14 mouse cellular contexts compared by ENCODE assay signal in the genomic region with DNA sequence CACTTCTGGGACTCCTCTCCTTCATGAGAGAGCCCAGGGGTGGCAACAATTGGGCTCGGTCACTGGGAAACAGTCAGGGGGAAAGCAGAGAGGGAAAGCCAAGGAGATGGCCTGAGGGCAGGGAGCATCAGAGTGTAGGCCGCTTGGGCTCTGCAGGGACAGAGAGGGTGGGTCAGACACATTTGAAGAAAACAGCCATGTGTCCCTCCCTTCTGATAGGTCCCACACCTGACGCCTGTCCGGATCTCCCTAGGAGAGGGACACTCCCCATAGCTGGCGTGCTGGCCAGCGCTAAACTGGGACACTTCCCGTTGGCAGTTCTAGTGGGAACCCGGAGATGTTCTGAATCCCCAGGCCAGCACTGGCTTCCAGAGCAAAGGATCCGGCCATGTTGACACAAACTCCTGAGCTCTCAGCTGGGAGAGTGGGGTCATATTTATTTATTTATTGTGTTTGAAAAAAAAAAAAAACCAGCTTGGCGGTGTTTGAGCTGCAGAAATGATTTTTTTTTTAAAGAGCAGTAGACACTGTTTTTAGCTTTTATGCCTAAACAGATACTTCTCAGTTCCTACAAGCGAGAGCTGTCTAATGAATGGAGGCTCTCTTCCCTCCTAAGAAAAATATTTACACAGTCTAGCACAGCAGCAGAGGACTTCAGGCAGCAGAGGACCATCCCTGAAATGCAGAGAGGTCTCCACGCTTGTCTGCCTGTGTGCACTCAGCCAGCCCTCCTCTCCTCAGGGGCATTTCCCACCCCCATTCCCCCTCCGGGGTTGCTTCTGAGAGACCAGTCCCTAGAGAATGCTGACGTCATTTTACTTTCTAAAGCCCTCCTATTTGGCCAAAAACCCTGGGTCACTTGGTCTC.
A peak's percentile ranks its signal among the peaks of the same experiment; 100 is the strongest.
DNase-seq lines count a peak whose midpoint lies in the region; ATAC-seq and TF ChIP-seq lines count a peak whose summit lies in the region.
"Had no signal": no experiment of that assay in that cellular context is flagged by ENCODE, and none has a peak within 500 bp of the region (broad histone marks: within the 10 kb centered on the region; RNA-seq: fewer than 3 reads in every experiment).

No protein-coding gene starts in this region.

- no peak overlapping the region for H3K9ac ChIP-seq in kidney, postnatal 0 days (ENCODE audit: low read depth, low read length)
- 0 out of 2 replicates have a peak overlapping the region, but pooled peaks have one; percentile 14 for H3K9ac ChIP-seq in heart, embryonic 14.5 days (ENCODE audit: low read length)

- TF ChIP-seq CTCF in kidney, postnatal 0 days (IDR thresholded peaks at IDR 0.05; ENCODE audit: low read depth): no peak

- peak; percentile 41 for DNase-seq in embryo, embryonic 11 days
- DNase-seq in embryo, embryonic 9.5 days (ENCODE audit: extremely low spot score): no peak
- peak; percentile 52 for DNase-seq in kidney, postnatal 0 days (ENCODE audit: low spot score)
- DNase-seq in kidney, postnatal 25 days: no peak
- peak; percentile 39 for DNase-seq in lung, postnatal 14 days
- no peak for DNase-seq in adrenal gland, adult (ENCODE audit: inconsistent age in 2 of 2, low spot score in 1 of 2)
- DNase-seq in cerebellum, postnatal 10 days: no peak
- DNase-seq: adrenal gland, adult 2 months; kidney, adult 9 months; midbrain, embryonic 14.5 days; thymus, postnatal 36 days had no signal

- ATAC-seq in kidney, postnatal 0 days (replicated peaks; ENCODE audit: low FRiP score, low read depth): no peak
- ATAC-seq in heart, embryonic 14.5 days (ENCODE audit: insufficient number of reproducible peaks, insufficient read depth, low FRiP score, low read depth): no peak

- H3K27ac ChIP-seq in kidney, postnatal 0 days: no peak overlapping the region
- H3K27ac ChIP-seq in heart, embryonic 14.5 days (replicated peaks in 1 of 2; ENCODE audit: control insufficient read depth in 1 of 2, insufficient read depth in 1 of 2, low read depth in 2 of 2, low read length in 2 of 2): peak overlapping the region in 1 of 2 experiments; percentile 19; a peak in 1 of 4 replicates
- H3K27ac ChIP-seq: heart, adult 2 months had no signal

- no peak overlapping the region for H3K4me2 ChIP-seq in kidney, postnatal 0 days (ENCODE audit: low read length)
- H3K4me2 ChIP-seq in heart, embryonic 14.5 days (ENCODE audit: low read length): no peak overlapping the region

- 23% methylated on average over 14 of the region's 14 CpGs for WGBS in kidney, postnatal 0 days
- 44% methylated on average over 14 of the region's 14 CpGs for WGBS in heart, embryonic 14.5 days

- peaks cover 36% of the 10 kb centered on the region for H3K4me1 ChIP-seq in kidney, postnatal 0 days (replicated peaks; ENCODE audit: insufficient read depth, low read length)
- peaks cover 41 to 56% of the 10 kb centered on the region in 2 experiments for H3K4me1 ChIP-seq in heart, embryonic 14.5 days (ENCODE audit: control insufficient read depth in 2 of 2, insufficient read depth in 2 of 2, low read length in 2 of 2)

- no peaks in the 10 kb centered on the region for H3K36me3 ChIP-seq in kidney, postnatal 0 days (ENCODE audit: insufficient read depth, low read length)
- no peaks in the 10 kb centered on the region for H3K36me3 ChIP-seq in heart, embryonic 14.5 days (ENCODE audit: control insufficient read depth, insufficient read depth, low read length)
- H3K36me3 ChIP-seq: G1E had no signal

- no peaks in the 10 kb centered on the region for H3K9me3 ChIP-seq in kidney, postnatal 0 days (replicated peaks; ENCODE audit: low read length)
- no peaks in the 10 kb centered on the region for H3K9me3 ChIP-seq in heart, embryonic 14.5 days (ENCODE audit: control insufficient read depth, low read length)

- 0 out of 2 replicates have a peak, but pooled peaks cover 7% of the 10 kb centered on the region for H3K27me3 ChIP-seq in kidney, postnatal 0 days (ENCODE audit: insufficient read depth, low read length)
- no peaks in the 10 kb centered on the region for H3K27me3 ChIP-seq in heart, embryonic 14.5 days (ENCODE audit: control insufficient read depth, insufficient read depth, low read length)

- H3K4me3 ChIP-seq in kidney, postnatal 0 days (replicated peaks; ENCODE audit: low read depth, low read length): no peak overlapping the region
- H3K4me3 ChIP-seq in heart, embryonic 14.5 days (ENCODE audit: control insufficient read depth in 1 of 2, insufficient read depth in 1 of 2, low read depth in 1 of 2, low read length in 2 of 2): no peak overlapping the region
- H3K4me3 ChIP-seq: heart, adult 2 months had no signal

Comparison
In these comparisons a context has a peak if more than half of its experiments do, and no peak if none do; other contexts are left out.
1. DNase-seq: peak in embryo, embryonic 11 days (single experiment), kidney, postnatal 0 days (single experiment) and lung, postnatal 14 days (single experiment); none in embryo, embryonic 9.5 days (single experiment), kidney, postnatal 25 days (0 of 2), adrenal gland, adult (0 of 2) and cerebellum, postnatal 10 days (0 of 2).